Mouse (Mus musculus) hindbrain, embryonic 10.5 days (tissue): Measurements from ENCODE around the gene Agpat1. TPM values are rescaled to one million over a fixed set of nuclear protein-coding genes. Genes with fewer than 3 reads are reported as not detected.

Experiments
- DNase-seq: peaks from one replicate; pipeline ENCODE4 v3.0.0-alpha.2; 2017; ENCODE audit warnings: low spot score
- H3K27ac ChIP-seq: fragments of 300-500 bp; sonication (generic); 2 replicates; pipeline ENCODE4 v1.5.1; 2016; ENCODE audit warnings: mild to moderate bottlenecking, moderate library complexity
- H3K27me3 ChIP-seq: fragments of 300-500 bp; sonication (generic); 2 replicates; pipeline ENCODE4 v1.6.1; 2016; ENCODE audit warnings: mild to moderate bottlenecking; ENCODE audit not compliant: poor library complexity, insufficient read depth, severe bottlenecking
- H3K36me3 ChIP-seq: fragments of 300-500 bp; sonication (generic); 2 replicates; pipeline ENCODE4 v1.6.1; 2016; ENCODE audit warnings: mild to moderate bottlenecking, moderate library complexity
- H3K4me1 ChIP-seq: fragments of 300-500 bp; sonication (generic); replicated peaks from 2 replicates; pipeline ENCODE4 v1.6.1; 2016; ENCODE audit warnings: mild to moderate bottlenecking
- H3K4me3 ChIP-seq: fragments of 300-500 bp; sonication (generic); 2 replicates; pipeline ENCODE4 v1.5.1; 2016; ENCODE audit warnings: mild to moderate bottlenecking, moderate library complexity
- H3K9me3 ChIP-seq: fragments of 300-500 bp; sonication (generic); 2 replicates; pipeline ENCODE4 v1.6.1; 2016; ENCODE audit warnings: mild to moderate bottlenecking, moderate library complexity
- WGBS: fragments of 180-500 bp; shearing (Covaris S2); methylation state at CpG from one replicate; pipeline ENCODE4 v1.1.7; 2016; 5-methylcytosine and 5-hydroxymethylcytosine counted together
- polyA plus RNA-seq: library from polyadenylated mRNA; unstranded; fragments of >200 nt; fragmentation: Nextera tagmentation; extraction: Ambion mirVana; gene quantifications from 2 replicates; pipeline ENCODE4 v1.2.1, GENCODE M21; 2016

Gene Agpat1
- polyA plus RNA-seq, 1 experiment from 2014 or later: 104 TPM

DNA sequence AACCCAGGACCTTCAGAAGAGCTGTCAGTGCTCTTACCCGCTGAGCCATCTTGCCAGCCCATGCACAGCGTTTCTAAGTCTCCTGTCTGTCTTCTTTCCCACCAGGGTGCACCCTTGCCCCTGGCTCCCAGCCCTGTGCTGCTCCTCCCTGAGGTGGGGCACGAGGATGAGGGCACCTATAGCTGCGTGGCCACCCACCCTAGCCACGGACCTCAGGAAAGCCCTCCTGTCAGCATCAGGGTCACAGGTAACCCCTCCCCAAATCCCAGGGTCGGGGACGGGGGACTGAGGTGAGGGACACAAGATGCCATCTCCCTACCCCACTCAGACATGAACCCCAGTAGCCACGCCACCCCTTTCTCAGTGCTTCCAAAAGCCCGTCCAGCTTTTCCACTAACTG is 4.2 kb upstream of the Agpat1 start:
- no peak for DNase-seq
- 78% methylated on average over 9 of the region's 9 CpGs for WGBS
- H3K36me3 ChIP-seq: peaks cover 49% of the 10 kb centered on the region
- H3K27me3 ChIP-seq: no peaks in the 10 kb centered on the region
- no peaks in the 10 kb centered on the region for H3K9me3 ChIP-seq
- H3K4me3 ChIP-seq: 0 out of 2 replicates have a peak overlapping the region, but pooled peaks have one; percentile 18
- H3K27ac ChIP-seq: no peak overlapping the region
- peaks cover 68% of the 10 kb centered on the region for H3K4me1 ChIP-seq

DNA sequence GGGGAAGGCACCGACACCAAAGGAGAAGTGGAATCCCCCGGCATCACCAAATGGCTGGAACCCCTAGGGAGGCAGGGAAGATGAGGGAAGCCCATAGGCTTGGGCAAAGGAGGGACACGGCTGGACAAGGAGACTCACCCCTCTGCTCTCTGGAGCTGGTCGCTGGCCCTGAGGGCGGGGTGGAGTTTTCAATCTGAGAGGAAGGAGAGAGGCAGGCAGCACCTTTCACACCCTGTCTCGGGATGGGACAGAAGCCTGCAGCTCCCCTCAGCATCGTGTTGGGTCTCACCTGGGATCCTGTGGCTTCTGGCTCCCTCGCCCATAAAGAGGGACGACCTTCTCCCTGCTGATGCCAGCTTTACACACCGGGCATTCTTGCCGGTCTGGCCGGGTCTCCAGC is 2.3 kb upstream of the Agpat1 start:
- Histone ChIP-seq H3K4me1 (peaks cover 68% of the 10 kb centered on the region), H3K9me3 (no peaks in the 10 kb centered on the region), H3K27me3 (no peaks in the 10 kb centered on the region), H3K27ac (0 out of 2 replicates have a peak overlapping the region, but pooled peaks have one; percentile 97), H3K4me3 (peak overlapping the region; percentile 100), H3K36me3 (peaks cover 30% of the 10 kb centered on the region)
- WGBS: 88% methylated on average over 12 of the region's 12 CpGs
- DNase-seq: no peak

DNA sequence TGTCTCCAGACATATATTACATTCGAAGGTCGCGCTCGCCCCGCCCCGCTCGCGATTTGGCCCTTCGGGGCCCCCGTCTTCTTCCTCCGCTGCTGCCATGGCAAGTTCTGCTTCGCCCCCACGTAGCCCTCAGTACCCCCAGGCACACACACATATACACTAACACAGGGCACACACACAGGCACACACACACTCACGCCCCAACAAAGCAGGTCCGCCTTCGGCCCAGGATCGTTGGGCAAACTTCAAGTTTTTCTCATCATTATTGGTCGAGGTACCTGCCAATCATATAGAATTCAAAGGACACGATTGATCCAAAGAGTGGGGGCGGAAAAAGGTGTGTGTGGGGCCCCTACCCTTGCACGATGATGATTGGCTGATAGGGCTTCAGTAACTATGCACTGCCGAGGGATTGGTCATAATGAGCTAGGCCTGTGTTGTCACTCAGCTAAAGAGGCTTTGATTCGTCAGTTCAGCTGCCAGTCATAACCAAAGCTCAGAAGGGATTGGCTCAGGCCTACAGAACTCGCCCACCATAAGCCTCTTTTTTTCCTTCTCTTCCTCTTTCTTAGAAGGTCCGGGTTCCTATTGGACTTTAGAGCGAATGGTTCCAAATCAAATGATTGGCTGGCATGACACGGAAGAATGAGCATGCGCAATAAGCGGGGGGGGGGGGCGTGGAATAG is 544 bp upstream of the Agpat1 start, which contains the start of gene Rnf5:
Gene Rnf5, minus strand, starts transcription at position 316 of the 686 bp plus-strand sequence.
- no peaks in the 10 kb centered on the region for H3K9me3 ChIP-seq
- peaks cover 42% of the 10 kb centered on the region for H3K36me3 ChIP-seq
- H3K4me1 ChIP-seq: peaks cover 70% of the 10 kb centered on the region
- H3K27ac ChIP-seq: peak within 1 kb of the TSS; percentile 97
- WGBS: under 1% methylated on average over 30 of the region's 30 CpGs
- H3K27me3 ChIP-seq: no peaks in the 10 kb centered on the region
- no peak for DNase-seq
- peak within 1 kb of the TSS; percentile 100 for H3K4me3 ChIP-seq

DNA sequence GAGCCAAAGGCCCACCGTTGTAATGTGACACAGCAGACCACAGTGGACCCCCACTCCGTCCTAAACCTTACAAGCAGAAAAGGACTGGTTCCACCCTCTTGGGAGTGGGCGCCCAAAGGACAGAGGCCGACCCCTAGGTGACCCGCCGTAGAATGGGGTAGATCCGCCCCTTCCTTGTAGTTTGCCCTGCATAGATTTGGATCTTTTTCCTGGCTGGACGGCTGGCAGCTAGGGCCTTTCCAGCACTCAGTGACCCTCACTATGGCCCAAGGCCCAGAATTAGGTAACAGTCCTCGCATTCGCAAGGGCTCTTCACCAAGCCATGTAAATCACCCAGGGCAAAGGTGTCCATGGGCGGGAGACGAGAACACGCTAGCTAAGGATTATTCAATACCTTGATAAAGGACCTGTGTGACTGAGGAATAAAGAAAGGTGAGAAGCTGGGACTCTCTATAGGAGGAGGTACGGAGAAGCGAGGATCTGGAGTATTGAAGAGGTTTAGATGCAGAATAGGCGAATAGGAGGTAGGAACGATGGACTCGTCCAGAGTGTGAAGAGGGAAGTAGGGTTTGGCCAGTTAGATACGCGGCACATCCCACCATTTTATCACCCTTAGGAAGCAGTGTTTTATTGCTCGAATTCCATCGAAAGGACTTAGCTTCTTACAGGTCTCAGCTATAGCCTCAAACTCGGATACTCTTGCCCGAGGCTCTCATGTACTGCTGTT is 612 bp downstream of the Agpat1 start:
- H3K27ac ChIP-seq: peak overlapping the region; percentile 97
- peaks cover 43% of the 10 kb centered on the region for H3K36me3 ChIP-seq
- 22% methylated on average over 24 of the region's 24 CpGs for WGBS
- peak overlapping the region; percentile 100 for H3K4me3 ChIP-seq
- H3K27me3 ChIP-seq: no peaks in the 10 kb centered on the region
- no peak for DNase-seq
- peaks cover 65% of the 10 kb centered on the region for H3K4me1 ChIP-seq
- no peaks in the 10 kb centered on the region for H3K9me3 ChIP-seq

DNA sequence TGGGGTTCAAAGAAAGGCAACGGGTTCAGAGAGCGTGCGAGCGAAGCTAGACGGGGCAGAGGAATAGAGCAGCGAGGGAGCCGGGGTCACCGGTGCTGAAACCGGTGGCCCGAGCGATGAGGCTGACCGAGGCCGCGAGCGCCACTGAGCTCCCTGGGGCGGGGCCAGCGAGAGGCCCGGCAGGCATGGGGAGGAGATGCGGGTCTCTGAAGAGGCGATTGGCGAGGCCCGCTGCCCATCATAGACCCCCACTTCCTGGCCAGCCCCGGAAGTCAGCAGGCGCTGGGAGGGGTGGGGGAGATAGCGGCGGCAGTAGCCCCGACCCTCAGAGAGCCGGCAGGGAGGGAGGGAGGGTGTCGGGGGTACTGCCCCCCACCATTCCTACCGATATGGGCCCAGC is 1.5 kb downstream of the Agpat1 start:
- H3K9me3 ChIP-seq: no peaks in the 10 kb centered on the region

DNA sequence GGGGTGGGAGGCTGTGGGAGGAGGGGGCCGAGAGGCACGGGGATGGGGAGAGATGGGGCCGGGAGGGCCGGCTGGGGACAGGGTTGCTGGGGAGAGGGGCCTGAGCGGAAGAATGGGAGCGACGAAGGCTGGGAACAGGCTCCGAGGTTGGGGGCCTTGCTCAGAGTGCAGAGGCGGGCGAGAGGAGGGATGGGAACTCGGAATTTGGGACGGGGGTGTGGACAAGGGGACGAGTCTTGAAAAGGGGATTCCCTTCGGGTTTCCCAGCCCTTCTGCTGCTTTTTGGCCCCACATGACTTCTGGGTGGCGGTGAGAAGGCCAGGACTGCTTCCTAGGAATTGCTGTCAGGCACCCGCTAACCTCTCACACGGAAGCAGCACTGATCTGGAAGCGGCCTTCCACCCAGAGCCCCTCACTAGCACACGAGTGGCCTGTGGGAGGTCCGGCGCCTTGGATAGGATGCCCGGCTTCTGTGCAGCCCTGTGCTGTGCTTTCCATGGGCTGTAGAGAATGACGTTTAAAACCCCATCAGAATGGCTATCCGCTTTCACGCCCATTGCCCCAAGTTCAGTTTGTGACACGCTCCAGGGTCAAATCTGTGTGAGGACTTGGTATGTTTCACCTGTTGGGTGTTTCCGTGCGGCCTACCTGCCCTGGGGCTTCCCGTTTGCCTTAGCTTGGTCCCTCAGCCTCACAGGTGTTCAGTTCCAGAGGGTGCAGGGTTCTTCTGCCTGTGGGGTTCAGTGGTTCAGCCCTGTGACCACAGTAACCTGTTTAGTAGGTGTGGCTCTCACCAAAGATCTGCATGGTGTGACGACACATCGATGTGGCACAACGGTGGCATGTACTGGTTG is 2.4 kb downstream of the Agpat1 start:
- Histone ChIP-seq H3K4me3 (peak overlapping the region; percentile 100), H3K9me3 (no peaks in the 10 kb centered on the region), H3K27me3 (no peaks in the 10 kb centered on the region), H3K27ac (peak overlapping the region; percentile 97), H3K4me1 (peaks cover 61% of the 10 kb centered on the region), H3K36me3 (peaks cover 43% of the 10 kb centered on the region)
- WGBS: 17% methylated on average over 32 of the region's 32 CpGs
- peak; percentile 56 for DNase-seq

More for the DNA sequence above, 1.5 kb downstream of the Agpat1 start:
- H3K36me3 ChIP-seq: peaks cover 43% of the 10 kb centered on the region
- H3K4me1 ChIP-seq: peaks cover 61% of the 10 kb centered on the region
- peak overlapping the region; percentile 100 for H3K4me3 ChIP-seq
- no peaks in the 10 kb centered on the region for H3K27me3 ChIP-seq
- 1% methylated on average over 30 of the region's 30 CpGs for WGBS
- DNase-seq: peak; percentile 95
- H3K27ac ChIP-seq: peak overlapping the region; percentile 97

DNA sequence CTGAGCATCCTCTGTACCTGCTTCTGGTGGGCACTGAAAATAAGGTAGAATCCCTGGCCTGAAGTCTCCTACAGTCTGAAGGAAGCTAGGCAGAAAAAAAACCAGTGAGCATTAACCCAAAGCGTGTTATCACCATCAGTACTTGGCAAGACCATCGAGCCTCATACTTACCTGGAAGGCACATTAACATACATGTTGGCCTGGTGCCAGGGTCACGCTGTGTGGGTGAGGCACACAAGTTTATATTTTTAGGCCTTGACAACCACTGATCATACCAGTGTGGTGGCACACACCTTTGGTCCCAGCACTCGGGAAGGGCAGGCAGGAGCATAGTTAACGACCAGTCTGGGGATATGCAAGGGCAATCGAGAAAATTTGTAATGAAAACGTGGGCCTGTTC is 3.9 kb downstream of the Agpat1 start:
- Histone ChIP-seq H3K36me3 (peaks cover 51% of the 10 kb centered on the region), H3K9me3 (no peaks in the 10 kb centered on the region), H3K27ac (no peak overlapping the region), H3K27me3 (no peaks in the 10 kb centered on the region), H3K4me1 (peaks cover 46% of the 10 kb centered on the region), H3K4me3 (peak overlapping the region; percentile 100; the same call in 1 of the 2 replicates)
- WGBS: 89% methylated on average over 7 of the region's 7 CpGs
- DNase-seq: no peak

DNA sequence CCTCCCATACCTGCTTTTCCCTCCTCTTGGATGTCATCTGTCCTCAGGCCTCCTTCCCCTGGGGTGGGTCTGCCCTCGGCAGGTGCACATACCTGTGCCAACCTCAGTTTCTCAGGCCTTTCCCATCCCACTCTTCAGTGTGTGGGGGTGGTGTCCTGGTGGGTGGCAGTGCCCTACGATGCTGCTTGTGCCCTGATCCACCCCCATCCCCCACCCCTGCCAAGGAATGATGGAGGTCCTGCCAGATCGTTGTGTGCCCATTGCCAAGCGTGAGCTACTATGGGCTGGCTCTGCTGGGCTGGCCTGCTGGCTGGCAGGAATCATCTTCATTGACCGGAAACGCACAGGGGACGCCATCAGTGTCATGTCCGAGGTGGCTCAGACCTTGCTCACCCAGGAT is 7.0 kb downstream of the Agpat1 start:
- no peak for DNase-seq
- Histone ChIP-seq H3K9me3 (no peaks in the 10 kb centered on the region), H3K27me3 (no peaks in the 10 kb centered on the region), H3K4me3 (no peak overlapping the region), H3K4me1 (peaks cover 44% of the 10 kb centered on the region), H3K36me3 (peaks cover 80% of the 10 kb centered on the region), H3K27ac (no peak overlapping the region)
- WGBS: 96% methylated on average over 8 of the region's 8 CpGs

DNA sequence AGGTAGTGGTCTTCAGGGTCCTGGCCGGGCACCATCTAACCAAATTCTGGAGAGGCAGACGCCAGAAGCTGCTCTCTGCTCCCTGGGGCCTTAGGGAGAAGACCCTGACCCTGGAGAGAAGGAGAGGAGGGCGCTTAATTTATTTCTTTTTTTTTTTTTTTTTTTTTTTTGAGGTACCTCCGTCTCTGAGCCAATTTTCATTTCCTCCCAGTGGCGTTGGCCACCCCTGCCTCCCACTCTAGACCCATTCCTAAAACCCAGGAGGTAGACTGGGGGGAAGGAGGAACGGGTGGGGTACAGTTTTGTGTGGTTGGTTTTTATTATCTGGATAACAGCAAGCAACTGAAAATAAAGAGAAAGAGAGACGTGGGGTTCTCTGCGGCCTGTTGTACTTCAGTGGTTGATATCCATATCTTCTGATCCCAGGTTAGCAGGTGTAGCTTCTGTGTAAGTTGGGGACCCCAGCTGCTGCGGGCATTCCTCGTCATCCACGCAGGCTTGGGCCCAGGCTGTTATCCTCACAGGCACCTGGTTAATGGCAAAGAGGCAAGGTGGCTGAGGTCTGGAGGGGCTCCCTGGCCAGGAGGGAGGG is 9.1 kb downstream of the Agpat1 start:
- Histone ChIP-seq H3K27me3 (no peaks in the 10 kb centered on the region), H3K4me3 (no peak overlapping the region), H3K9me3 (no peaks in the 10 kb centered on the region), H3K27ac (no peak overlapping the region), H3K4me1 (peaks cover 35% of the 10 kb centered on the region), H3K36me3 (peaks cover 84% of the 10 kb centered on the region)
- 88% methylated on average over 11 of the region's 11 CpGs for WGBS
- no peak for DNase-seq

DNA sequence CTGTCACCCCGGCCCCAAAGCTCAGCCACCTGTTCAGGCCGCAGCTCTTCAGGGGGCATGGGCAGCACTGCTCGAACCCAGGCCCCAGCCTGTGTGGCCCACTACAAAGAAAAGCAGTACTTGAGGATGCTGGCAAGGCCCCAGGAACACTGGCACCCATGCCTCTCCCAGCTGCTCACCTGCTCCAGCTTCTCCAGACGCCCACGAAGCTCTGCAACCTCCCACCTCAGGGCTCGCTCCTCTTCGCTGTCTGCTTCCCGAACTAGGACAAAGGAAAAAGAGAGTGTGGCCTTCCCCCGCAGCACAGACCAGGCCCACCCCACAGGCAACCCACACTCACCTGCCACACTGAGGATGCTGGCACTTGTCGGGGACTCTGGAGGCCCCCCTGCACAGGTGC is 9.8 kb downstream of the Agpat1 start:
- H3K27ac ChIP-seq: no peak overlapping the region
- H3K4me3 ChIP-seq: no peak overlapping the region
- no peak for DNase-seq
- 89% methylated on average over 10 of the region's 10 CpGs for WGBS
- no peaks in the 10 kb centered on the region for H3K9me3 ChIP-seq
- H3K4me1 ChIP-seq: peaks cover 28% of the 10 kb centered on the region
- H3K36me3 ChIP-seq: peaks cover 77% of the 10 kb centered on the region
- H3K27me3 ChIP-seq: no peaks in the 10 kb centered on the region

DNA sequence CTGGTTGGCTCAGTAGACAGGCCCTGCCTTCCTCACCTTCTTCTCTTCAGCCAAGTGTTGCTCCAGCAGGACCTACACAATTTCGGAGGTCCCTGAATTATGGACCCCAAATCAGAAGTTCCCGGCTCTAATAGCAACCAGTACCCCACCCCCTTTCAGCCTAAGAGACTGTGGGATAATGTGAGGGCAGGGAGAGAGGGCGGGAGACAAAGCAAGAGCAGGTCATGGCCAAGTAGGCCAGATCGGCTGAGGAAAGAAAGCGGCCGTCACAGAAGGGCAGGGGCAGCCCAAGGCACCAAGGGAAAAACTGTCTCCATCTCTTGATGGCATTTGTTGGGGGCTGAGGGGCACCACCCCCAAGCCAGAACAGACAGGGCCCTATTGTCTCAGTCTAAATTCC is 11.8 kb downstream of the Agpat1 start, which contains the start of gene Egfl8:
Gene Egfl8, minus strand, starts transcription at position 101 of the 400 bp plus-strand sequence.
- Histone ChIP-seq H3K36me3 (peaks cover 66% of the 10 kb centered on the region), H3K27me3 (no peaks in the 10 kb centered on the region), H3K27ac (peak within 1 kb of the TSS; percentile 73), H3K4me3 (peak within 1 kb of the TSS; percentile 9; the same call in 1 of the 2 replicates), H3K9me3 (no peaks in the 10 kb centered on the region), H3K4me1 (peaks cover 28% of the 10 kb centered on the region)
- no peak for DNase-seq
- WGBS: 44% methylated on average over 6 of the region's 6 CpGs

DNA sequence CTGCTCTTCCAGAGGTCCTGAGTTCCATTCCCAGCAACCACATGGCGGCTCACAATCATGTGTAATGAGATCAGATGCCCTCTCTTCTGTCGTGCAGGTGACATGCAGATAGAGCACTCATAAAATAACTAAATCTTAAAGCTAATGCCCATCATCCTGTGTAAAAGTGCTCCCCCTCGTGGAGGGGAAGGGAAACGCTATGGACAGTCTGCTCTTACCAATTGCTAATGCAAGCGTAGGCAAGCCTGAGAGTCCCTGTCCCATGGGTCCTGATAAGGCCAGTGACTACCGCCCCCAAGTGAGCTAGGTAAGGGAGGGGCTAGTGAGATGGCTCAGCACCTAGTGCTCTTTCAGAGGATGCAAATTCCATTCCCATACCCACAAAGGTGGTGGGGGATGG is 14.9 kb downstream of the Agpat1 start:
- Histone ChIP-seq H3K27ac (no peak overlapping the region), H3K4me1 (peaks cover 28% of the 10 kb centered on the region), H3K4me3 (no peak overlapping the region), H3K9me3 (no peaks in the 10 kb centered on the region), H3K36me3 (peaks cover 59% of the 10 kb centered on the region), H3K27me3 (no peaks in the 10 kb centered on the region)
- 15% methylated on average over 6 of the region's 6 CpGs for WGBS
- peak; percentile 66 for DNase-seq
